ENCODE assay signal across 13 mouse cellular contexts in genomic region chr2:92278663-92279062, GRCm38 (mm10).
A peak's percentile ranks its signal among the peaks of the same experiment; 100 is the strongest.
DNase-seq lines count a peak whose midpoint lies in the region; TF ChIP-seq lines count a peak whose summit lies in the region.
"Had no signal": no experiment of that assay in that cellular context is flagged by ENCODE, and none has a peak within 500 bp of the region (broad histone marks: within the 10 kb centered on the region; RNA-seq: fewer than 3 reads in every experiment).

No protein-coding gene starts in this region.

- DNase-seq in gastrocnemius, adult 2 months: no peak
- DNase-seq in gastrocnemius, adult 8-10 months (ENCODE audit: low spot score in 2 of 2): no peak
- peak; percentile 43 to 63 for DNase-seq in frontal cortex, postnatal 36 days (ENCODE audit: low spot score in 2 of 2)
- DNase-seq in left cerebral cortex, adult 9 months (ENCODE audit: low spot score in 2 of 2): peak; percentile 22 to 53
- DNase-seq in right cerebral cortex, postnatal 10 days (ENCODE audit: low spot score in 2 of 2): peak; percentile 67 to 81
- DNase-seq in limb, embryonic 10.5 days (ENCODE audit: low spot score): no peak
- DNase-seq in heart, postnatal 10 days: no peak
- no peak for DNase-seq in heart, adult 9 months (ENCODE audit: low spot score in 2 of 2)
- DNase-seq: lung, adult 2 months; thymus, adult 18-20 months had no signal

- H3K27ac ChIP-seq in gastrocnemius, adult 2 months: peak overlapping the region; percentile 8; the same call in 1 of the 2 replicates
- no peak overlapping the region for H3K27ac ChIP-seq in limb, embryonic 10.5 days
- H3K27ac ChIP-seq: embryonic facial prominence, embryonic 15.5 days; midbrain, embryonic 12.5 days had no signal

- no peaks in the 10 kb centered on the region for H3K27me3 ChIP-seq in limb, embryonic 10.5 days (ENCODE audit: low read depth, poor library complexity, severe bottlenecking)
- H3K27me3 ChIP-seq: CH12.LX; embryonic facial prominence, embryonic 15.5 days; midbrain, embryonic 12.5 days had no signal

- H3K4me3 ChIP-seq in gastrocnemius, adult 2 months: no peak overlapping the region
- no peak overlapping the region for H3K4me3 ChIP-seq in limb, embryonic 10.5 days
- H3K4me3 ChIP-seq: embryonic facial prominence, embryonic 15.5 days; midbrain, embryonic 12.5 days had no signal

- no peaks in the 10 kb centered on the region for H3K4me1 ChIP-seq in limb, embryonic 10.5 days
- H3K4me1 ChIP-seq: embryonic facial prominence, embryonic 15.5 days had no signal

- 90% methylated on average over 7 of the region's 7 CpGs for WGBS in limb, embryonic 10.5 days

- TF ChIP-seq CTCF in gastrocnemius, adult 2 months (IDR thresholded peaks at IDR 0.05): no peak

- H3K9me3 ChIP-seq in limb, embryonic 10.5 days (replicated peaks): no peaks in the 10 kb centered on the region
- H3K9me3 ChIP-seq: embryonic facial prominence, embryonic 15.5 days; midbrain, embryonic 12.5 days had no signal

- intact Hi-C loops in gastrocnemius, adult 2 months (cut with DNase I): no loop called here
- intact Hi-C loops in heart, postnatal 10 days (cut with DNase I): no loop called here

- H3K36me3 ChIP-seq in limb, embryonic 10.5 days: 0 out of 2 replicates have a peak, but pooled peaks cover 5% of the 10 kb centered on the region
- H3K36me3 ChIP-seq: embryonic facial prominence, embryonic 15.5 days; midbrain, embryonic 12.5 days had no signal

Comparison
In these comparisons a context has a peak if more than half of its experiments do, and no peak if none do; other contexts are left out.
1. DNase-seq: peak in frontal cortex, postnatal 36 days (2 of 2), left cerebral cortex, adult 9 months (2 of 2) and right cerebral cortex, postnatal 10 days (2 of 2); none in gastrocnemius, adult 2 months (single experiment), gastrocnemius, adult 8-10 months (0 of 2), limb, embryonic 10.5 days (single experiment), heart, postnatal 10 days (0 of 2) and heart, adult 9 months (0 of 2).